29 mouse cellular contexts compared by ENCODE assay signal in genomic region chr9:102616267-102616666, GRCm38 (mm10). TPM values are rescaled to one million over a fixed set of nuclear protein-coding genes. Genes with fewer than 3 reads are reported as not detected.
A peak's percentile ranks its signal among the peaks of the same experiment; 100 is the strongest.
DNase-seq lines count a peak whose midpoint lies in the region; ATAC-seq and TF ChIP-seq lines count a peak whose summit lies in the region.
"Had no signal": no experiment of that assay in that cellular context is flagged by ENCODE, and none has a peak within 500 bp of the region (broad histone marks: within the 10 kb centered on the region; RNA-seq: fewer than 3 reads in every experiment).

No protein-coding gene starts in this region.

- H3K27ac ChIP-seq in heart, embryonic 12.5 days (ENCODE audit: poor library complexity, severe bottlenecking): no peak overlapping the region
- H3K27ac ChIP-seq in intestine, postnatal 0 days (ENCODE audit: low read depth, low read length): peak overlapping the region; percentile 5; the same call in 1 of the 2 replicates
- no peak overlapping the region for H3K27ac ChIP-seq in intestine, embryonic 15.5 days
- H3K27ac ChIP-seq in spleen, adult 2 months (ENCODE audit: insufficient read depth, low read length): 0 out of 2 replicates have a peak overlapping the region, but pooled peaks have one; percentile 4
- no peak overlapping the region for H3K27ac ChIP-seq in hindbrain, embryonic 14.5 days
- H3K27ac ChIP-seq: embryonic facial prominence, embryonic 13.5 days; forebrain, embryonic 13.5 days; gastrocnemius, adult 2 months; hindbrain, embryonic 10.5 days; limb, embryonic 13.5 days; liver, embryonic 12.5 days; midbrain, embryonic 15.5 days; neural tube, embryonic 13.5 days; stomach, embryonic 15.5 days had no signal

- H3K4me1 ChIP-seq in heart, embryonic 12.5 days (replicated peaks): peaks cover 26% of the 10 kb centered on the region
- no peaks in the 10 kb centered on the region for H3K4me1 ChIP-seq in intestine, postnatal 0 days (replicated peaks; ENCODE audit: control insufficient read depth, insufficient read depth, low read length)
- H3K4me1 ChIP-seq in intestine, embryonic 15.5 days (replicated peaks): no peaks in the 10 kb centered on the region
- H3K4me1 ChIP-seq in spleen, adult 2 months (ENCODE audit: control insufficient read depth, insufficient read depth, insufficient read length): no peaks in the 10 kb centered on the region
- H3K4me1 ChIP-seq in hindbrain, embryonic 14.5 days (replicated peaks; ENCODE audit: control insufficient read depth, insufficient read depth, low read length): no peaks in the 10 kb centered on the region
- H3K4me1 ChIP-seq: forebrain, embryonic 13.5 days; hindbrain, embryonic 10.5 days; midbrain, embryonic 15.5 days; stomach, embryonic 15.5 days had no signal

- peaks cover 27% of the 10 kb centered on the region for H3K36me3 ChIP-seq in heart, embryonic 12.5 days
- H3K36me3 ChIP-seq in intestine, postnatal 0 days (ENCODE audit: control insufficient read depth, insufficient read depth): peaks cover 20% of the 10 kb centered on the region
- H3K36me3 ChIP-seq in intestine, embryonic 15.5 days: no peaks in the 10 kb centered on the region
- peaks cover 18% of the 10 kb centered on the region for H3K36me3 ChIP-seq in spleen, adult 2 months (ENCODE audit: control insufficient read depth, insufficient read depth, low read length)
- H3K36me3 ChIP-seq in hindbrain, embryonic 14.5 days (replicated peaks; ENCODE audit: control insufficient read depth, insufficient read depth): peaks cover 51% of the 10 kb centered on the region

- no peak overlapping the region for H3K9ac ChIP-seq in heart, embryonic 12.5 days
- H3K9ac ChIP-seq in intestine, postnatal 0 days (ENCODE audit: low read depth, low read length): no peak overlapping the region
- no peak overlapping the region for H3K9ac ChIP-seq in intestine, embryonic 15.5 days
- H3K9ac ChIP-seq in hindbrain, embryonic 14.5 days: no peak overlapping the region
- H3K9ac ChIP-seq: embryonic facial prominence, embryonic 13.5 days; forebrain, embryonic 13.5 days; limb, embryonic 13.5 days; liver, embryonic 12.5 days; midbrain, embryonic 15.5 days; neural tube, embryonic 13.5 days; stomach, embryonic 15.5 days had no signal

- no peaks in the 10 kb centered on the region for H3K27me3 ChIP-seq in heart, embryonic 12.5 days (replicated peaks)
- H3K27me3 ChIP-seq in intestine, postnatal 0 days (replicated peaks; ENCODE audit: control insufficient read depth, insufficient read depth, low read length): no peaks in the 10 kb centered on the region
- H3K27me3 ChIP-seq in intestine, embryonic 15.5 days (replicated peaks): no peaks in the 10 kb centered on the region
- no peaks in the 10 kb centered on the region for H3K27me3 ChIP-seq in spleen, adult 2 months (ENCODE audit: control insufficient read depth, insufficient read depth, low read length)
- no peaks in the 10 kb centered on the region for H3K27me3 ChIP-seq in hindbrain, embryonic 14.5 days (ENCODE audit: control insufficient read depth, insufficient read depth, low read length)
- H3K27me3 ChIP-seq: CH12.LX; embryonic facial prominence, embryonic 13.5 days; forebrain, embryonic 13.5 days; limb, embryonic 13.5 days; liver, embryonic 12.5 days; midbrain, embryonic 15.5 days; neural tube, embryonic 13.5 days; stomach, embryonic 15.5 days had no signal

- no peak for DNase-seq in heart, adult 18-20 months
- no peak for DNase-seq in spleen, adult 2 months (ENCODE audit: low read depth in 1 of 2, low spot score in 2 of 2)
- DNase-seq in spleen, adult 12 weeks (ENCODE audit: low spot score): no peak
- DNase-seq in hindbrain, embryonic 14.5 days (ENCODE audit: low spot score): no peak
- DNase-seq: adrenal gland, adult 8-10 months; B cell, adult 2 months; cerebellum, adult 18-20 months; cerebellum, postnatal 14 days; gastrocnemius, adult 2 months; kidney, adult 8-10 months; kidney, postnatal 14 days; lung, adult 2 months; lung, postnatal 4 days; thymus, postnatal 25 days had no signal

- no peak overlapping the region for H3K4me3 ChIP-seq in heart, embryonic 12.5 days
- H3K4me3 ChIP-seq in intestine, postnatal 0 days (ENCODE audit: low read depth, low read length): no peak overlapping the region
- H3K4me3 ChIP-seq in intestine, embryonic 15.5 days (replicated peaks): no peak overlapping the region
- no peak overlapping the region for H3K4me3 ChIP-seq in spleen, adult 2 months (ENCODE audit: extremely low read depth, insufficient read depth, insufficient read length)
- no peak overlapping the region for H3K4me3 ChIP-seq in hindbrain, embryonic 14.5 days (replicated peaks; ENCODE audit: low read length)
- H3K4me3 ChIP-seq: embryonic facial prominence, embryonic 13.5 days; erythroblast, embryonic 14.5 days; forebrain, embryonic 13.5 days; gastrocnemius, adult 2 months; hindbrain, embryonic 10.5 days; limb, embryonic 13.5 days; liver, embryonic 12.5 days; midbrain, embryonic 15.5 days; myocyte; neural tube, embryonic 13.5 days; stomach, embryonic 15.5 days had no signal

- TF ChIP-seq POLR2A in spleen, adult 2 months (IDR thresholded peaks at IDR 0.05; ENCODE audit: low read depth, low read length): no peak

- TF ChIP-seq CTCF in intestine, postnatal 0 days (IDR thresholded peaks at IDR 0.05; ENCODE audit: low read depth): no peak
- no peak for TF ChIP-seq CTCF in spleen, adult 2 months (IDR thresholded peaks at IDR 0.05; ENCODE audit: extremely low read depth, insufficient read depth, insufficient read length, insufficient replicate concordance)

- 0 out of 2 replicates have a peak, but pooled peaks have one; percentile 45 for ATAC-seq in heart, embryonic 12.5 days (ENCODE audit: insufficient number of reproducible peaks, low FRiP score)
- ATAC-seq in intestine, postnatal 0 days: no peak
- no peak for ATAC-seq in intestine, embryonic 15.5 days
- ATAC-seq in hindbrain, embryonic 14.5 days (ENCODE audit: low FRiP score): no peak
- ATAC-seq: forebrain, embryonic 13.5 days; liver, embryonic 12.5 days; midbrain, embryonic 15.5 days had no signal

- WGBS in heart, embryonic 12.5 days: 55% methylated on average over 9 of the region's 9 CpGs
- 71% methylated on average over 9 of the region's 9 CpGs for WGBS in intestine, postnatal 0 days
- 82% methylated on average over 9 of the region's 9 CpGs for WGBS in intestine, embryonic 15.5 days
- 74% methylated on average over 9 of the region's 9 CpGs for WGBS in spleen, adult 2 months
- 86% methylated on average over 9 of the region's 9 CpGs for whole genome bisulfite sequencing in hindbrain, embryonic 14.5 days

- H3K9me3 ChIP-seq in heart, embryonic 12.5 days (replicated peaks): 0 out of 2 replicates have a peak, but pooled peaks cover 3% of the 10 kb centered on the region
- no peaks in the 10 kb centered on the region for H3K9me3 ChIP-seq in intestine, postnatal 0 days (ENCODE audit: control insufficient read depth)
- no peaks in the 10 kb centered on the region for H3K9me3 ChIP-seq in intestine, embryonic 15.5 days
- no peaks in the 10 kb centered on the region for H3K9me3 ChIP-seq in hindbrain, embryonic 14.5 days (ENCODE audit: control insufficient read depth, low read length)
- H3K9me3 ChIP-seq: embryonic facial prominence, embryonic 13.5 days; forebrain, embryonic 13.5 days; G1E; hindbrain, embryonic 10.5 days; limb, embryonic 13.5 days; liver, embryonic 12.5 days; midbrain, embryonic 15.5 days; neural tube, embryonic 13.5 days; stomach, embryonic 15.5 days had no signal

- no peak overlapping the region for H3K4me2 ChIP-seq in heart, embryonic 12.5 days
- H3K4me2 ChIP-seq in intestine, postnatal 0 days (replicated peaks; ENCODE audit: low read depth): no peak overlapping the region
- H3K4me2 ChIP-seq in intestine, embryonic 15.5 days (replicated peaks): no peak overlapping the region
- no peak overlapping the region for H3K4me2 ChIP-seq in hindbrain, embryonic 14.5 days (replicated peaks)
- H3K4me2 ChIP-seq: embryonic facial prominence, embryonic 13.5 days; forebrain, embryonic 13.5 days; limb, embryonic 13.5 days; liver, embryonic 12.5 days; midbrain, embryonic 15.5 days; neural tube, embryonic 13.5 days; stomach, embryonic 15.5 days had no signal

RNA-seq across cellular contexts. Expression of gene Anapc13, which starts 9.8 kb away (rescaled TPM):
- 227 and 238 TPM in 2 replicates for polyA plus RNA-seq in heart, embryonic 12.5 days (2016; fragmentation: Nextera tagmentation; extraction: Ambion mirVana)
- 100 to 1,000 TPM; 357 to 368 TPM for total RNA-seq in heart, adult 18-20 months (2021)
- 182 and 204 TPM in 2 replicates for polyA plus RNA-seq in intestine, postnatal 0 days (2015; fragmentation: Nextera tagmentation; extraction: Ambion mirVana)
- polyA plus RNA-seq in intestine, embryonic 15.5 days (2015; fragmentation: Nextera tagmentation; extraction: Ambion mirVana): 194 and 206 TPM in 2 replicates
- polyA plus RNA-seq in spleen, adult 2 months (2012; rRNA removed): 26.7 and 34.1 TPM in 2 replicates
- polyA plus RNA-seq in hindbrain, embryonic 14.5 days (2014; fragmentation: Nextera tagmentation; extraction: Ambion mirVana): 142 and 184 TPM in 2 replicates

RNA-seq across cellular contexts. Expression of gene Cep63, which starts 10.1 kb away (rescaled TPM):
- polyA plus RNA-seq in heart, embryonic 12.5 days (2016; fragmentation: Nextera tagmentation; extraction: Ambion mirVana): 44.2 and 51.4 TPM in 2 replicates
- 10 to 100 TPM; 52.5 to 59.4 TPM for total RNA-seq in heart, adult 18-20 months (2021)
- polyA plus RNA-seq in intestine, postnatal 0 days (2015; fragmentation: Nextera tagmentation; extraction: Ambion mirVana): 25.8 and 30.8 TPM in 2 replicates
- polyA plus RNA-seq in intestine, embryonic 15.5 days (2015; fragmentation: Nextera tagmentation; extraction: Ambion mirVana): 42.0 and 47.7 TPM in 2 replicates
- polyA plus RNA-seq in spleen, adult 2 months (2012; rRNA removed): 4.1 and 4.2 TPM in 2 replicates
- polyA plus RNA-seq in hindbrain, embryonic 14.5 days (2014; fragmentation: Nextera tagmentation; extraction: Ambion mirVana): 31.3 and 35.7 TPM in 2 replicates

Comparison
In these comparisons a context has a peak if more than half of its experiments do, and no peak if none do; other contexts are left out.
1. H3K27ac ChIP-seq: peak in intestine, postnatal 0 days (single experiment) and spleen, adult 2 months (single experiment); none in heart, embryonic 12.5 days (single experiment), intestine, embryonic 15.5 days (single experiment) and hindbrain, embryonic 14.5 days (single experiment).